Mouse (Mus musculus): ENCODE results near the gene Fbxw11. TPM values are rescaled to one million over a fixed set of nuclear protein-coding genes. Genes with fewer than 3 reads are reported as not detected.

Fbxw11 gene
- polyA plus RNA-seq, 1 experiment: 80.3 TPM

DNA sequence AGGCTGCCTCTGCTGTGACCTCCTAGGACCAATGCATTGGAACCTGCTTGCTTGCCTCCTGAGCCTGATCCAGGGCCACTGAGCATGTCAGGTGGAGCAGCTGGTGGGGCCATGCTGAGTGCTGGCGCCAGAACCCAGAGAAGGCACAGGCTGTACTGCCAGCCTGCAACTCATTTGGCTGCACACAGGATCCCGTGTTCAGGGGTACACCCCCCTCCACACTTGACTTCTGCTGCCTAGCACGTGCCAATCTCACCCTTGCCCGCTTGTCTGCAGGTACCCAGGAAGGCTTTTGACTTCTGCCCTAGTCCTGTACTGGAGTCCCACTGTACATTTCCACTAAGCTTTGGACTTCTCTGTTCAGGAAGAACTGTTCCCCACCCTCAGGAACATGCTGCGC lies 19.3 kb upstream of the Fbxw11 start:
- no peak for DNase-seq (ENCODE audit: extremely low spot score in 1 of 2, low spot score in 1 of 2)

DNA sequence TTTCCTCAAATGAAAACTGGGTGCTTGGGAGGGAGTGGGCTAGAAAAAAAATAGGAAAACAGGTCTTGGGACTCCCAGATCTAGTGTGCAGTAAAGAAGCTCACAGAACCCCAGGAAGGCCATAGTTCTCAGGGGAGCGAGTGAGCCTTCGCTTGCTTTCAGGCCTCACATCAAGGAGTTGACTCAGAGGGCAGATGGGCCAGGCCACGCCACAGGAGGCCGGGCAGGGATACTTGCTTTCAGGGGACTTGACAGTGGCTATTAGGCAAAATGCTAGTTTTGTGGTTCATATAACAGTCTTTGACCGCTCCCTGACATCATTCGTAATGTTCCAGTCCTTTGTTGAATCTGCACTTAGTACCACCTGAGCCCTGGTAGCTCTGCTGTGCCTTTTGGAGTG lies 18.6 kb upstream of the Fbxw11 start:
- no peak for DNase-seq (ENCODE audit: extremely low spot score in 1 of 2, low spot score in 1 of 2)

DNA sequence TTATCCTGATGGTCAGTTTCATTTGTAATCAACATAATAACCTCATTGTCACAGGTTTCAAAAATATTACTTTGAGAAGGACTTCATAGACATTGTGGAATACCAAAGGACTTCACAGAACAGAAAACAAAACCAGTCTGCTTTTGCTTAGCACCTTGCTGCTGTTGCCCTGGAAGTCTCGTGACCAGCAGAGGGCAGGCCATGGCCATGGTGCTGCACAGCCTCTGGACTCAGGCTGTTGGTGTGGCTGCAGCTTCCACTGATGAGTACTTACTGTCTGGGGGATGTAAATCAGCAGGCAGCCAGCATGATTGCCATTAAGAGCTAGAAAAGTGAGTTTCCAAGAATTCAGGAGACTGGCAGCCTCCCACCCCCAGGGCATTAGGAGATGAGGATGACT lies 16.8 kb upstream of the Fbxw11 start:
- DNase-seq (ENCODE audit: extremely low spot score in 1 of 2, low spot score in 1 of 2): peak in 1 of 2 experiments; percentile 68

DNA sequence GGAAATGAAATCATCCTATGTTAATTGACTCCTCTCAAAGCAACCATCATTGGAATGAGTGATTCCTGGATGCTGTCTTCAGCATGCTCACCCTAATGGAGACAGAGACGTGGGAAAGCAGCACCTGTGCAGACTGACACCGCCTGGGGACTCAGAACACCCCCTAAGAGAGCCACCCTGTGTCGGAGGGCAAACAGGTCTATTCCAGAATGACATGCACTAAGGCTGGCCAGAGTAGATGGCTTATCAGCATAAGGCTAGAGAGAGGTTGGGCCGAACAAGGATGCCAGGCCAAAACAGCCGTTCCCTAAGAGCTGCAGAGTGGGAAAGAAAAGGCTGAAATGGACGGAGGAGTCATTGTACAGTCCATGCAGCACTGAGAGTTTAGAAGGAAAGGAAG lies 16.4 kb upstream of the Fbxw11 start:
- DNase-seq (ENCODE audit: extremely low spot score in 1 of 2, low spot score in 1 of 2): no peak

DNA sequence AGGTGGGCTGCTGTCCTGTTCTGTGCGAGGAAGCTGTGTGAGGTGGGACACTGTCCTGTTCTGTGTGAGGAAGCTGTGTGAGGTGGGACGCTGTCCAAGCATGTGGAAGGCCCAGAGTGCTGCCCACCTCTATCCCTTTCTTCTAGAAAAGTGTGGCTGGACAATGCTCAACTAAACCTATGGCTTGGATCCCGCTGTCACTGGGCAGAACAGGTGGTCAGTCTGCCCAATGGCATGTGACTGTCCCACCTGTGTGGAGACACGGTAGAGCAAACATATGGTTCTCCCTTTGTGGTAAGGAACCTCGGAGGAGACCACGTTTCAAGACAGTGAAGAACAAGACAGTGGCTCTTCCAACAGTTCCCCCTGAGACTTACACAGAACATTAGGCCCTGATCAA lies 14.6 kb upstream of the Fbxw11 start:
- no peak for DNase-seq (ENCODE audit: extremely low spot score in 1 of 2, low spot score in 1 of 2)

DNA sequence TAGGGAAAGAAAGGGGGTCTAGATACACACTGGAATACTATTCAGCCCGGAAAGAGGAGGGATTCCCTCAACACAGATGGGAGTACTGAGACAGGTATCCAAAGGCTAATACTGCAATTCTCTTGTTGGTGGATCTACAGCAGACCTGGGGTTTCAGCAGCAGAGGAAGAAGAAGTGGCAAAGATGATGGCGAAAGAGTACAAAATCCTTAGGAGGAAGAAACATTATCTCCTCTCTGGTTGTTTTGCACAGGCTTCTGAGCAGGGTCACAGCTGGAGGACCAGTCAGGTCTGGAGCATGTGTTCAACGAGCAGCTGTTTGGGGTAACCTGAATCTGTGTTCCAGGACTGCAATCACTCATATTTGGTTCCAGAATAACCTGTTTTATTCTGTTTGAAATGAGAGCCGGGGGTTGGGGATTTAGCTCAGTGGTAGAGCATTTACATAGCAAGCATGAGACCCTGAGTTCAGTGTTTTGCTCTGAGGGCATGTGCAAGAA lies 12.8 kb upstream of the Fbxw11 start:
- DNase-seq (ENCODE audit: extremely low spot score in 1 of 2, low spot score in 1 of 2): no peak

DNA sequence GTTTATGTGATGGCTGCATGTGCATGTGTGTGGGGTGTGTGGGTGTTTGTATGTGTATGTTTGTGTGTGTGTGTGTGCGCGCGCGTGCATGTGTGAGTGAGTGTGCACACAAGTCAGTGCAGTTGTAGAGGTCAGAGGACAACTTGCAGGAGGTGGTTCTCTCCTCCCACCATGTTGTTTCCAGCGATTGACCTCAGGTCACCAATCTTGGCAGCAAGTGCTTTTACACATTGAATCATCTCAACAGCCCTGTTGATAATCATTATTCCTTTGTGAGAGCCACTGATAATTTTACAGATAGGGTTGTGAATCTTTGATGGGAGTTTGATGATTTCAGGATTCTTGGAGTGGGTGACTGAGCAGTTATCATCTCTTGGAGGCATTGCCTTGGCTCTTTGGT lies 9.9 kb upstream of the Fbxw11 start:
- DNase-seq (ENCODE audit: extremely low spot score in 1 of 2, low spot score in 1 of 2): no peak

DNA sequence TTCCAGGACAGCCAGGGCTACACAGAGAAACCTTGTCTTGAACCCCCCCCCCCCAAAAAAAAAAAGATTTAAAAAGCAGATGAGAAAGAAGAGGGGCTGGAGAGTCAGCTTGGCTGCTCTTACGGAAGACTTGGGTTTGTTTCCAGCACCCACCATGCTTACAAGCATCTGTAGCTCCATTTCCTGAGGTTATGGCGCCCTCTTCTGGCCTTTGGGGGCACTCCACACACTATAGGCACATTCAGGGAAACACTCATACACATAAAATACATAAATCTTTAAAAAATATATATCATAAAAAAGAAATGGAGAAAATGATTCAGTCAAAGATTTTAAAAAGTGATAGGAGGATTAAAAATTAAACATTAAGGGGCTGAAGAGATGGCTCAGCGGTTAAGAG lies 9.0 kb upstream of the Fbxw11 start:
- no peak for DNase-seq (ENCODE audit: extremely low spot score in 1 of 2, low spot score in 1 of 2)

DNA sequence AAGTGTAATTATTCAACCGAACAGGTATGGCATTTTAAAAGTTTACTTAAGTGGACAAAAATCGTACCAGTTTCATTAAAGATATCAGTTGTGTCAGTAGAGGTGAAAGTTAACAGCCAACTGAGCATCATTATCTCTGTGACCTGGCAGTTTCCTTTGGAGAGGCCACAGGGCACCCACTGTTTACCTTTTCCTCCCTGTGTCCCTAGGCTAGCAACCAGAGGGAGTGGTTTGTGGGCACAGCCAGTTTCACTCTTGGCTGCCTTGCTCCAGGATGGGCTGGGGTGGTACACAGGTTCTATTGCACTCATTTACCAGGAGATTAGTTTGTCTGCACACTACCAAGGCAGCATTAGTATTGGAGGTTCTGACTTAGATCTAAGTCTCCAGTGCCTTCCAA lies 8.4 kb upstream of the Fbxw11 start:
- DNase-seq (ENCODE audit: extremely low spot score in 1 of 2, low spot score in 1 of 2): no peak

DNA sequence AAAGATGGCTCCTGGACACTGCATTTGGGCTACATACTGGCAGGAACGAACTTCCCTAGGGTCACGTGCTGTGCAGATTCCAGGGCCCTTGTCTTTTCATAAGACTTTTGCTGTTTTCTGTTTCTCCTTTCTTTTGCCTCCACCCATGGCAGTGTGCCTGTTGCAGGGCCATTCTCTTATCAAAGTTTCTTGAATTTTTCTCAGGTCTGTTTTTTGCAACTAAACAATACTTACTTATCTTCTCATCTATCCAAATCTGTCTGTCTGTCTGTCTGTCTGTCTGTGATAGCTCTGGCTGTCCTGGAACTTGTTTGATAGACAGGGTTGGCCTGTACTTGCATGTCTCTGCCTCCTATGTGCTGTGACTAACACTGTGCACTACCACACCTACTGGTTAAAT lies 7.7 kb upstream of the Fbxw11 start:
- no peak for DNase-seq (ENCODE audit: extremely low spot score in 1 of 2, low spot score in 1 of 2)

DNA sequence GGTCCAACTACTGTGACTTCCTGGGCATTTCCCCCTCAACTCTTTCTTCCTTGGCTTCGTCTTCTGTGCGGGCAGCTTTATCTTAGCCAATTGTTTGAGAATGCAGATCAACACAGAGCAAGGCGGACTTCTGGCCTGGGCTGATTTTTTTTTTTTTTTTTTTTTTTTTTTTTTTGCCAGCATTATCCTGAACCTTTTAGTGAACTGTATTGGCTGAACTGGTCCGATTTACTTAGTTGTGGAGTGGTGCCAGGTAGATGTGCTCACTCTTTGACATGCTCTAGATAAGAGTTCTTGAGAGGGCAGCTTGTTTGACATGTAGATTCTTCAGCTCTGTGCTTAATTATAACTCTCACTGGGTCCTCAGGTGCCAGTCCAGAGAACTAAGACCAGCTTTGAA lies 6.2 kb upstream of the Fbxw11 start:
- no peak for DNase-seq (ENCODE audit: extremely low spot score in 1 of 2, low spot score in 1 of 2)

DNA sequence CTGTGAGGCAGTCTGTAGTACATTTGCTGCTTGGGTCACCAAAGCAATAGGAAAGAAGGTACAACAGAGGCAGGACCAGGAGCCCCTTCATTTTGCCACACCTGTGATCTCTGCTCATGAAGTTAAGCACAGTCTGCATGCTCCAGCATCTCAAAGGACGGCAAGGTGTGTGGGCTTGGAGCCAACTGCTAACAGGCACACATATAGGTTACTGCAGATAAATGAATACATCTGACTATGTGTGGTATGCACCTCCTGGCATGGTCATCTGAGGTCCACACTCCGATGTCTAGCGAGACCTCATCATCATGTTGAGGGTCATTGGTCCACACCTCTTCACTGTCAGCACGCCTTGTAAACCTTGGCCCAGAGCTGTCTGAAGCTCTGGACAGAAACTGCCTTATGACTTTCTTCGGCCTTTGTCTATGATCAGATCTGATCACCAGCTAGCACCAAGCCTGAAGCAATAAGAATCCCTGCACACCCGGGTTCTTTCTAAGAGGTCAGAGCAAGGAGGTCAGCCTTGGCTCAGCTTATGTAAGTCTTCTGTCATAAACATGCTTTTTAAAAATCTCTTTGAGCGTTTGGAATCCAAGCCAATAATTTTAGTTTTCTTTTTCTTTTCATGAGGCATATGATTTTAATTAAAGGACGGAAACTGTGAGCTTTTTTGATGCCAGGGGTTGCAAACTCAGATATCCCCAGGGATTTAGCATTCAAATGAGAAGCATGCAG lies 3.8 kb upstream of the Fbxw11 start:
- DNase-seq (ENCODE audit: extremely low spot score in 1 of 2, low spot score in 1 of 2): no peak

DNA sequence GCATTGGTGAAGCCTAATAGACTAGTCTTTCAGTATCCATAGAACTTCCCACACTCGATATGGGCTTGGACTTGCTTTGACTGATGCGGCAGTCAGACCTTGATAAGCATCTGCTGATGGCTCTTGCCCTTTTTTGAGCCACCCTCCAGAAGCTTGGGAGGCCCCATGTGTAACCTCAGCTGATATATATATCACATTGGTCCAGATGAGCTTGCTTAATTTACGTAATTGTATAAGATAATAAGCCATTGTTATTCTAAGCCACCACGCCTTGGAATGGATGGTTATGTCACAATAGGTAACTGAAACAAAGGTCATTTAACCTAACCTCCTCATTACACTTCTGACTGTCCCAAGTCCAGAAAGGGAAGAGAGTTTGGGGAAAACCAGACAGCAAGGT lies 1.9 kb upstream of the Fbxw11 start:
- DNase-seq (ENCODE audit: extremely low spot score in 1 of 2, low spot score in 1 of 2): no peak

DNA sequence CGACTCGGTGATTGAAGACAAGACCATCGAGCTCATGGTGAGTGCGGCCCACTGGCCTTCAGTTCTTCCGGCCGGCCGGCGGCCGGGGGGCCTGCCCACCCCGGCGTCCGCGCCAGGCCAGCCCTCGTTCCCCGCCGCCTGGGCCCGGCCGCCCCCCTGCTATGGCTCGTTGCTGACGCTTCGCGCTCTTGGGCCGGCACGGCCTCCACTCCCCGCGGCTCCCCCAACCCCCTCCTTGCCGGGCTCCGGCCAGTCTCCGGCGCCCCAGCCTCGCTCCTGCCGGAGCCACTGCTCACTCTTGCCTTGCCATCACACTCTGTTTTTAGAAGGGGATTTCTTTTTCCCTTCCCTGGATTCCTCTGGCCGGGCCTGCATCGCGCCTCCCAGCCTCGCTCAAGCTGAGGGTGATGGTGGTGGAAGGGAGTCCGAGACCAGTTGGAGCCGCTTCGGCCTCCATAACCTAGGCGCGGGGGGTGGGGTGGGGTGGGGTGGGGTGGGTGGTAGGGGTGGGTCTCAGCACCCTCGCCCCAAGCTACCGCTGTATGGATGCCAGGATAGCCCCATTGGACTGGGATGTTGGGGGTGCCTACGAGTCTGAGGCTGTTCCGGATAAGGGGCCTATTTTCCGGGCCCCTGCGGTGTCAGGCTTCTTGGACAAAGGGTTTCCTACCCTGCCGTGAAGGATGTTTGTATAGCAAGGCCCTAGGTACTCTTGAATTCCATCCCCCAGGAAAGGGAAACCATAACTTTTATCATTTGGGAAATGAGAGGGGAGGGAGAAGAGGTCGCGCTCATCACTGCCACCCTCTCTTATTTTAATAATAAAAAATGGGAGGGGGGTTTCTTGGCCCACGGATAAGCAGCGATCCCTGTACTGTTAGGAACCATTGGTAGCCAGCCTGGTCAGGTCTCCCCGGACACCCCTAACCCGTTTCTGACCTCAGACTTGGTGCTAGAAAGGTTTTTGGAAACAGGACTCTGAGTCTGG lies 669 bp downstream of the Fbxw11 start:
- DNase-seq (ENCODE audit: extremely low spot score in 1 of 2, low spot score in 1 of 2): peak in 1 of 2 experiments; percentile 40

DNA sequence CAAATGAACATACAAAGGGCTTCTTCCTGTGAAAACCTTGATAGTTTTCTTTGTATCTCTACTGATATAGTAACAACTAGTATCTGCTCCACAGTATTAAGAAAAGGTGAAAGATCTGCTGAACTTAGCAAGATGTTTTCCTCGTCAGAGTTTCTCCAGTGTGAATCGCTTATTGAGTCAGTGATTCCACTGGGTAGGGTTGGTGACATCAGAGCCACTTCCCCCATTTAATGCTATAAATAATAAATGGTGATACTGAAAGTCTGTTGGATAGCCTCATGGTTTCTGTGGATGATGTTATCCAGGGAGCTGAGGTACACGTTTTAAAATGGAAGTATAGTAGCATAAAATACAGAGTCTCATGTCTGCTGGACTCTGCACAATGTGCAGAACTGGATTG lies 1.5 kb downstream of the Fbxw11 start:
- no peak for DNase-seq (ENCODE audit: extremely low spot score in 1 of 2, low spot score in 1 of 2)

DNA sequence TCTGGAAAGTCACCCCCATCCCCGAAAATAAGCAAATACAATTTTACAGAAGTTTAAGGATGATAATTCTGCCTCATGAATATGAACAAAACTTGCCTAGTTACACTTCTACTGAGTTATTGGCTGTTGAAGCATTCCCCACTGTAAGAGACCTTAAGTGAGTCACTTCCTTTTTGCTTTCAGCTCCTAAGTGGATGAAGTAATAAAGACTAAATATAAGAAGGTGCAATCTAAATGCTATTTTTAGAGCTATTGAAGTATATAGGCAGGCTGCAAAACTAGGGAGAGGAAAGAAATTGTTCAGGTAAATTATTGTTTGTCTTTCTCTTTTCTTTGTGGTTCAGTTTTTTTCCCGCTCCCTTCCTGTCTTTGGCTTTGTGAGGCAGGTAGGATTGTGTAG lies 4.7 kb downstream of the Fbxw11 start:
- DNase-seq (ENCODE audit: extremely low spot score in 1 of 2, low spot score in 1 of 2): no peak

DNA sequence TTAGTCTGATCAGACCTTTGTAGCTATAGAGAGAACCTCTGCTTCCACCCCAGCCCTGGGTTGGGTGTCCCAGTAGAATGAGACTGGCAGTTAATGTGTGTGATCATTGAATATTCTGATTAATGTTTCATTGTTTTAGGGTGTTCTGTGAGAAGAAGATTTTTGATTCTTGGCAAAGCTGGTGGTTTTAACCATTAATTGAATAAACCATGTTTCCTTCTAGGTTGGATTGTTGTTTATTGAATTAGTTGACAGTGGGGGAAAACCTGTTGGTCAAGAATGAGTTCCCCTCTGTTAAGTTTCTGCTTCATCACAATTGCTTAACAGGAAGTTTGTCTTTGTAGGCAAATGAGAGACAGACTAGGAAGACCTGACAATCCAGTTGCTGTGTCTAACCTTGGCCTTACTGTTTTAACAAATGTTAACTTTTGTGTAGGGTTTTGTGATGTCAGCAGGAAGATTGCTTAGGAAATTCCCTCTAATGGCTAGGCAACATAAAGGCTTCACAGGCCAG lies 7.8 kb downstream of the Fbxw11 start:
- no peak for DNase-seq (ENCODE audit: extremely low spot score in 1 of 2, low spot score in 1 of 2)

DNA sequence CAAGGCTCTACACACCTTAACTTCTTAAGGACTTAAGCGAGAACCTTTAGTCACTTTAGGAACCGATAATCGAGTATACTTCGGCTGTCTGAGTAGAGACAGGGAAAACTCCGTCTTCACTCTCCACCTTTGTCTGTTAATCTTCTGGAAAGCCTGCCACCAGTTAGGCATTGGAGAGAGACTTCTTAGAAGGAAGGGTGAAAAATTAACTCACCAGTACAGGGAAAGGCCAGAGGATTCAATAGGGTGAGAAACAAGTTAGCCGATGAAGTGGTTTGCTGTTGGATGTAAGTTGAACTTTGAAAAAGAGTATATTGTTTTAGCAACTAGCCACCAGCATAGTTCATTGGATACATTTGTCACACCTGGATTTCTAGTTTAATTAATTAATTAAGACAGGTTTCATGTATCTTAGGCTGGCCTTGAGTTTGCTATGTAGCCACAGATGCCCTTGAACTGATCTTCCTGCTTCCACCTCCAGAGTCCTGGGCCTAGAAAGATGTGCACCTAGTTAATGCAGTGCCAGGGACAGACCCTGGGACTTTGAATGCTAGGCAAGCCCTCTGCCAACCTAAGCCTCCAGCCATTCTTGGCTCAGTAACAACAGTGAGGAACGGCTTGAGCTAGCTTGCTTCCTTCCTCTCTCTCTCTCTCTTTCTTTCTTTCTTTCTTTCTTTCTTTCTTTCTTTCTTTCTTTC lies 8.5 kb downstream of the Fbxw11 start:
- no peak for DNase-seq (ENCODE audit: extremely low spot score in 1 of 2, low spot score in 1 of 2)

DNA sequence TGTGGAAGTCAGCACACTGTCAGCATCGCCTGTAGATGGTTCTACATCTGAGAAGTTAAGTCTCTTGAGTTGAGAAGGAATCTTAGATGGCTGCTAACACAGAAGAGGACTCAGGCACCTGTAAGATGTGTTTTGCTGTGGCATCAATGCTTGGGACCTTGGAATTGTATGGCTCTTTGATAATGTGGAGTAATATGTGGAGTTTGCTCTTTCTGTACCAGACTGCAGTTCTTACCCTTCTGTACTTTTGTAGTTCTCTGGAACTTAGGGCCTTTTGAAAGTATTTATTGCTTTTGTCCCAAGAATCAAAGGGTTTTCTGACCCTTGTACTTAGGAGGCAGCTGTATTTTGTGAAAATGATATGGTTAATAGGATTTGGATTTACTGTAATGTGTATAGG lies 9.2 kb downstream of the Fbxw11 start:
- no peak for DNase-seq (ENCODE audit: extremely low spot score in 1 of 2, low spot score in 1 of 2)

DNA sequence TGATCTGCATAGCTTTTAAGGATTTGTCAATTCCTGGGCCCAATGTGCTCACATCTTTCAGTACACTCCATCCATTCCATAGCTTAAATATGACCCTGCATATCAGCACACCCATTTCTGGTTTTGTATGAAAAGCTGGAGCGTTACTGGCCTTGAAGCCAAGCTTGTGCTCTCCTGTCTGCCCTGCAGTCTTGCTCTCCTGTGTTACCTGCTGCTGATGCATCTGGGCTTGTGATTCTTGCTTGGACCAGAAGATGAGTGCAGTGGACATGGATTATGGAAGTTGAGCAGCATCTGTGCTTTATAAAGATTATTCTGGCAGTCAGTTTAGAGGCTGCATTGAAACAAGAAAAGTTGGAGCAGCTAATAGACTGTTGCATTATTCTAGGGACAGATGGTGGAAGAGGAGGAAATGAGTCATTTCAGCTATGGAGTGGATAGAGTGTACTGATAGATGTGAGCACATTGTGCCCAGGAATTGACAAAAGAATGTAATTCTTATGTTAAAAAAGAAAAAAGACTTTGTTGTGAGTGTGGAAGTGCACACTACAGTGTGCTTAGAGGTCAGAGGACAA lies 19.6 kb downstream of the Fbxw11 start:
- peak; percentile 35 to 68 for DNase-seq (ENCODE audit: extremely low spot score in 1 of 2, low spot score in 1 of 2)

DNA sequence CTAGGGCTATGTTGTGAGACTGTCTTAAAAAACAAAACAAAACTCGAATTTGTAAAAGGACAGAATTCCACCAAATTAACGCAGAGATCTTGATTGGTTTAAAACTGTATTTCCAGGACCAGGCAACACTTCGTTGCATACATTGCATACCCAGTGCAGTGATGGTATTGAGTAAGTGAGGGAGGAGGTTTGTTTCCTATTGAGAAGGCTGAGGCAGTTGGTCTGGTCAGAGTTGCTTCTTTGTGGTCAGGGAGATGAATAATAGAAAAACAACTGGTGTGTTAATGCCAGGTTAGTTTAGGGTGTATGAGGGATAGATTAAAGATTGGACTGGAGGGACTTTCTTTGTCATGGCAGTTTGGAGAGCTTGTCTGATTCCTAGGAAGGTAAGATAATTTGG lies 23.1 kb downstream of the Fbxw11 start:
- no peak for DNase-seq (ENCODE audit: extremely low spot score in 1 of 2, low spot score in 1 of 2)
